Mouse (Mus musculus) neural tube, embryonic 14.5 days (tissue): ENCODE data around the gene Ank3. TPM values are rescaled to one million over a fixed set of nuclear protein-coding genes. Genes with fewer than 3 reads are reported as not detected.

Experiments
- ATAC-seq: fragments of 200-750 bp; cut with Nextera tagmentation; 2 replicates; pipeline ENCODE4 v1.8.0; 2017; ENCODE audit warnings: low read depth, mild to moderate bottlenecking, moderate TSS enrichment, moderate library complexity
- H3K27ac ChIP-seq: fragments of 300-500 bp; sonication (generic); 2 replicates; pipeline ENCODE4 v1.5.1; 2014; ENCODE audit warnings: low read depth, mild to moderate bottlenecking, control low read depth, low read length, moderate library complexity, mixed read lengths
- H3K27me3 ChIP-seq: fragments of 300-500 bp; sonication (generic); 2 replicates; pipeline ENCODE4 v1.6.1; 2014; ENCODE audit warnings: low read length; ENCODE audit not compliant: control insufficient read depth, insufficient read depth
- H3K36me3 ChIP-seq: fragments of 300-500 bp; sonication (generic); 2 replicates; pipeline ENCODE4 v1.6.1; 2014; ENCODE audit warnings: low read length, mixed read lengths; ENCODE audit not compliant: control insufficient read depth, insufficient read depth
- H3K4me1 ChIP-seq: fragments of 300-500 bp; sonication (generic); 2 replicates; pipeline ENCODE4 v1.6.1; 2014; ENCODE audit warnings: low read length; ENCODE audit not compliant: control insufficient read depth, insufficient read depth
- H3K4me2 ChIP-seq: fragments of 300-500 bp; sonication (generic); 2 replicates; pipeline ENCODE4 v1.6.1; 2014; ENCODE audit warnings: mild to moderate bottlenecking, low read depth, low read length, control low read depth
- H3K4me3 ChIP-seq: fragments of 300-500 bp; sonication (generic); 2 replicates; pipeline ENCODE4 v1.5.1; 2014; ENCODE audit warnings: low read depth, low read length, control low read depth, mixed read lengths
- H3K9ac ChIP-seq: fragments of 300-500 bp; sonication (generic); replicated peaks from 2 replicates; pipeline ENCODE4 v1.6.1; 2014; ENCODE audit warnings: low read depth, mild to moderate bottlenecking, control low read depth, low read length, mixed read lengths
- H3K9me3 ChIP-seq: fragments of 300-500 bp; sonication (generic); 2 replicates; pipeline ENCODE4 v1.6.1; 2016; ENCODE audit warnings: low read length; ENCODE audit not compliant: control insufficient read depth
- WGBS: fragments of 180-500 bp; shearing (Covaris S2); extraction: QIAGEN DNeasy Blood & Tissue Kit; methylation state at CpG from one replicate; pipeline ENCODE4 v1.1.7; 2014; 5-methylcytosine and 5-hydroxymethylcytosine counted together
- polyA plus RNA-seq: library from polyadenylated mRNA; unstranded; fragments of >200 nt; fragmentation: Nextera tagmentation; extraction: Ambion mirVana; gene quantifications from 2 replicates; pipeline ENCODE4 v1.2.1, GENCODE M21; 2014

The Ank3 gene
- polyA plus RNA-seq, 1 experiment from 2014 or later = 198 TPM

- no peak for ATAC-seq
- Histone ChIP-seq H3K9ac (no peak overlapping the region), H3K4me2 (no peak overlapping the region), H3K9me3 (no peaks in the 10 kb centered on the region), H3K27me3 (no peaks in the 10 kb centered on the region), H3K36me3 (no peaks in the 10 kb centered on the region), H3K4me1 (no peaks in the 10 kb centered on the region), H3K27ac (no peak overlapping the region), H3K4me3 (no peak overlapping the region)
- 67% methylated on average over 19 of the region's 19 CpGs for WGBS
Measured at GRCm38 (mm10) chr10:70060021-70060688, 661.6 kb downstream of the Ank3 start.

GRCm38 (mm10) chr10:70060689-70061081, 662.1 kb downstream of the Ank3 start:
- Histone ChIP-seq H3K9ac (no peak overlapping the region), H3K27me3 (no peaks in the 10 kb centered on the region), H3K9me3 (no peaks in the 10 kb centered on the region), H3K36me3 (no peaks in the 10 kb centered on the region), H3K27ac (no peak overlapping the region), H3K4me2 (no peak overlapping the region), H3K4me1 (no peaks in the 10 kb centered on the region), H3K4me3 (no peak overlapping the region)
- WGBS = 52% methylated on average over 10 of the region's 10 CpGs
- ATAC-seq = no peak

DNA sequence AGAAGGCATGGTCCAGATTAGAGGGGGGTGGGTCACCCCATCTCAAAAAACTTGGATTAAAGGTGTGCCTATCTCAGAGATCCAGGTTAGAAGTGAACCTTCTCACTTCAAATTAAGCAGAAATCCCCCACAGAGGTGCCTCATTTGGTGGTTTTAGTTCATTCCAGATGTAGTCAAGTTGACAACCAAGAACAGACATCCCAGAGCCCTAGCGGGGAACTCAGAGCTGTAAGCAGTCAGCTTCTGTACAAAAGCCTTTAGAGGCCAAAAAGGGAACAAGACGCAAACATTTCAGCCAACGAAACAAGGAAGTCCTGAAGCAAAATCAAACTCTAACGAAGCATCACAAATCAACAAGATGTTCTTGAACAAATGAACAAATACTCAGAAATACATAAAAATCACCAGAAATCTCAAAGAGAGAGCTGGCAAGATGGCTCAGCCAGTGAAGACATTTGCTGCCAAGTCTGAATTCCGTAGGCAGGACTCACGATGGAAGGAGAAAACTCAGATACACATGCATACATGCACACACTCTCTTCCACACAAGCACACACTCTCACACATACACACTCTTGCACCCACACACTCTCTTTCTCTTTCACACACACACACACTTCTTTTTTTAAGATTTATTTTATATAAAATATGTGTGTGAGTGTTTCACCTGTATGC, 665.4 kb downstream of the Ank3 start:
- Histone ChIP-seq H3K9me3 (no peaks in the 10 kb centered on the region), H3K4me3 (no peak overlapping the region), H3K36me3 (no peaks in the 10 kb centered on the region), H3K27me3 (no peaks in the 10 kb centered on the region), H3K4me1 (0 out of 2 replicates have a peak, but pooled peaks cover 2% of the 10 kb centered on the region), H3K4me2 (no peak overlapping the region), H3K9ac (no peak overlapping the region), H3K27ac (no peak overlapping the region)
- WGBS = 92% methylated on average over 6 of the region's 6 CpGs
- ATAC-seq = no peak

DNA sequence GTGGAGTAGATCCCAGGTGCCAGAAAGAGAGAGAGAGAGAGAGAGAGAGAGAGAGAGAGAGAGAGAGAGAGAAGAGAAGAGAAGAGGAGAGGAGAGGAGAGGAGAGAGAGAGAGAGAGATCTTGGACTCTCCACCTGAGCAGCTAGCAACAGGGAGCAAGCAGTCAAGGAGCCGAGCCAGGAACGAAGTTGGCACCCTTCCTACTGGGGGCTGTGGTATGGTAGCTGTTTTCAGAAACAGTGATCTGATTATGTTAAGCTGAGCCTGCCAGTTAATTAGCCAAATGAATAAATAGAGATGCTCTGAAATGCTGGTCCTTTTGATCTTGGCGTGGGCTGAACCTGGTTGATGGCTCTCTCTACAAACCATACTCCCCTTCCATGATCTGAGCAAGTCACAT, 666.6 kb downstream of the Ank3 start:
- no peak overlapping the region for H3K9ac ChIP-seq
- H3K27me3 ChIP-seq = no peaks in the 10 kb centered on the region
- H3K27ac ChIP-seq = no peak overlapping the region
- ATAC-seq = no peak
- 0 out of 2 replicates have a peak, but pooled peaks cover 2% of the 10 kb centered on the region for H3K4me1 ChIP-seq
- no peaks in the 10 kb centered on the region for H3K9me3 ChIP-seq
- 76% methylated on average over 3 of the region's 3 CpGs for WGBS
- no peak overlapping the region for H3K4me3 ChIP-seq
- no peaks in the 10 kb centered on the region for H3K36me3 ChIP-seq
- H3K4me2 ChIP-seq = no peak overlapping the region

- H3K36me3 ChIP-seq = no peaks in the 10 kb centered on the region
- WGBS = 32% methylated on average over 8 of the region's 8 CpGs
- ATAC-seq = peak; percentile 80
- no peaks in the 10 kb centered on the region for H3K9me3 ChIP-seq
- H3K4me3 ChIP-seq = no peak overlapping the region
- no peaks in the 10 kb centered on the region for H3K27me3 ChIP-seq
- 0 out of 2 replicates have a peak, but pooled peaks cover 2% of the 10 kb centered on the region for H3K4me1 ChIP-seq
- H3K4me2 ChIP-seq = no peak overlapping the region
- peak overlapping the region; percentile 57; the same call in 1 of the 2 replicates for H3K27ac ChIP-seq
- no peak overlapping the region for H3K9ac ChIP-seq
Measured at GRCm38 (mm10) chr10:70066497-70067168, 668.1 kb downstream of the Ank3 start.

- H3K4me3 ChIP-seq = no peak overlapping the region
- no peak overlapping the region for H3K4me2 ChIP-seq
- no peaks in the 10 kb centered on the region for H3K9me3 ChIP-seq
- H3K27ac ChIP-seq = peak overlapping the region; percentile 57; the same call in 1 of the 2 replicates
- H3K36me3 ChIP-seq = no peaks in the 10 kb centered on the region
- 0 out of 2 replicates have a peak, but pooled peaks cover 2% of the 10 kb centered on the region for H3K4me1 ChIP-seq
- H3K9ac ChIP-seq = no peak overlapping the region
- WGBS = 63% methylated on average over 6 of the region's 6 CpGs
- no peaks in the 10 kb centered on the region for H3K27me3 ChIP-seq
- peak; percentile 54 for ATAC-seq
Measured at GRCm38 (mm10) chr10:70067169-70068115, 668.9 kb downstream of the Ank3 start.

DNA sequence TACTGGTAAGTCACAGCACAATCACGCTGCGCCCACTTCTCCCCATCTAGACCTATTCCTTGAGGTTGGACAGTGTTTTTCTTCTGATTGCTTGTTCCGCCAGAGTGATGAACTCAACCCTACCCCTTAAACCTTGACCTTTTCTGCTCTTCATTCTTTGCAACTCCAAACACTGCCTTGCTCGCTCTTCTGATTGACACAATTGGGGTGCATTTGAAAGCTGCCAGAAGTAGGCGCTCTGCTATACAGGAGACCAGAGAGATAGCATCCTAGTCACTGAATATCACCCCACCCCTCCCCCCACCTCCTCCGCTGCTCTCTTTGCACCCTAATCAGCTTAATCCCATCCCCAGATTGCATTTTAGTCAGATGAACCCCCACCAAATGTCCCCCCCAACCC, 670.7 kb downstream of the Ank3 start:
- H3K27ac ChIP-seq = no peak overlapping the region
- no peaks in the 10 kb centered on the region for H3K9me3 ChIP-seq
- H3K4me1 ChIP-seq = 0 out of 2 replicates have a peak, but pooled peaks cover 2% of the 10 kb centered on the region
- H3K4me3 ChIP-seq = no peak overlapping the region
- ATAC-seq = no peak
- no peaks in the 10 kb centered on the region for H3K27me3 ChIP-seq
- no peak overlapping the region for H3K4me2 ChIP-seq
- H3K9ac ChIP-seq = no peak overlapping the region
- 57% methylated on average over 6 of the region's 6 CpGs for WGBS
- H3K36me3 ChIP-seq = no peaks in the 10 kb centered on the region

DNA sequence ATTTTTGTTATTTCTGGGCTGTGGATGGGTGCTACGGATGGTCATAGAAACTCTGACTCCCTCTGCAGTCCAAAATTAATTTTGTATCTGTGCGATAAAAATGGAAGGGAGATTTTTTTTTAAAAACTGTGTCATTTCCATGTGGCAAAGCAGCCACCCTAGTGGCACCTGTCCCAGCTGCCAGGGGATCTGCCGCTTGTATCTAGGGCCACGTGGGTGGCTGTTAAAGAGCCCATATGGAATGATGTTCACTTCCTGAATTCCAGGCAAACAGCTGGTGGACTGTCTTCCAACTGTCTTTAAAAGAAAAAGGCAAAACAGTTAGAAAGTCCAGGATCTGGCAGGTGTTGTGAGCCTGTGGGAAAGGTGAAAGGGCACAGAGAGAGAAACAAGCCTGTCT, 672.8 kb downstream of the Ank3 start:
- no peak for ATAC-seq
- Histone ChIP-seq H3K4me1 (0 out of 2 replicates have a peak, but pooled peaks cover 2% of the 10 kb centered on the region), H3K4me3 (no peak overlapping the region), H3K27me3 (no peaks in the 10 kb centered on the region), H3K4me2 (no peak overlapping the region), H3K27ac (no peak overlapping the region), H3K9ac (no peak overlapping the region), H3K36me3 (no peaks in the 10 kb centered on the region), H3K9me3 (no peaks in the 10 kb centered on the region)
- WGBS = 93% methylated on average over 4 of the region's 4 CpGs
